ENCODE assay signal across 19 mouse cellular contexts in the genomic region with DNA sequence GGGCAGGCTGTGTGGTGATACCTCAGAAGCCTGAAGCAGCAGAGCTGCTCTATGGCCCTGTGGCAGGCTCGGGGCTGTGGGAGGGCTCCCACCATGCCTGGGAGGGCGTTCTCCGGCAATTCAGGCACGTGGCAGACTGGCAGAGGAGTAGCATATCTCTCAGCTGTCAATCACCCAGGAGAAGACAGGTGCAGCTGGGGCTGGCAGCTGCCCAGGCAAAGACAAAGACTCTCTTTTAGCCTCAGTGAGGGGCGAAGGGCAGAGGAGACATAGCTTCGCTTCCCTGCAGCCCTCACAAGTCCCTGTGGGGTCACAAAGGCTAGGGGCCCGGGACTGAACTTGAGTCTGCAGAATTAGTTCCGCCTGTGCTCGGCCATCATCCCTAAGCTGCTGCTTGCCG. TPM values are rescaled to one million over a fixed set of nuclear protein-coding genes. Genes with fewer than 3 reads are reported as not detected.
DNase-seq lines count a peak whose midpoint lies in the region; ATAC-seq lines count a peak whose summit lies in the region.
"Had no signal": no experiment of that assay in that cellular context is flagged by ENCODE, and none has a peak within 500 bp of the region (broad histone marks: within the 10 kb centered on the region; RNA-seq: fewer than 3 reads in every experiment).

No protein-coding gene starts in this region.

- 54% methylated on average over 10 of the region's 10 CpGs for WGBS in forebrain, embryonic 14.5 days
- WGBS in forebrain, embryonic 16.5 days = 44% methylated on average over 10 of the region's 10 CpGs
- WGBS in midbrain, embryonic 11.5 days = 46% methylated on average over 10 of the region's 10 CpGs
- WGBS in midbrain, embryonic 15.5 days = 26% methylated on average over 10 of the region's 10 CpGs
- 55% methylated on average over 10 of the region's 10 CpGs for WGBS in embryonic facial prominence, embryonic 10.5 days

- H3K36me3 ChIP-seq in forebrain, embryonic 14.5 days (ENCODE audit: control insufficient read depth, insufficient read depth, low read length) = no peaks in the 10 kb centered on the region
- no peaks in the 10 kb centered on the region; the same call in 1 of the 2 replicates for H3K36me3 ChIP-seq in forebrain, embryonic 16.5 days (ENCODE audit: control insufficient read depth, insufficient read depth)
- H3K36me3 ChIP-seq in midbrain, embryonic 11.5 days (ENCODE audit: control insufficient read depth, insufficient read depth, low read length) = no peaks in the 10 kb centered on the region
- H3K36me3 ChIP-seq in midbrain, embryonic 15.5 days (replicated peaks) = no peaks in the 10 kb centered on the region
- H3K36me3 ChIP-seq in embryonic facial prominence, embryonic 10.5 days (replicated peaks) = peaks cover 10% of the 10 kb centered on the region
- H3K36me3 ChIP-seq: lung, embryonic 15.5 days had no signal

- H3K9ac ChIP-seq in forebrain, embryonic 14.5 days (ENCODE audit: low read length) = no peak overlapping the region
- no peak overlapping the region for H3K9ac ChIP-seq in forebrain, embryonic 16.5 days (replicated peaks; ENCODE audit: low read depth, low read length)
- H3K9ac ChIP-seq in midbrain, embryonic 11.5 days (ENCODE audit: low read length) = no peak overlapping the region
- H3K9ac ChIP-seq in midbrain, embryonic 15.5 days = no peak overlapping the region
- H3K9ac ChIP-seq: lung, embryonic 15.5 days had no signal

- peaks cover 3% of the 10 kb centered on the region for H3K4me1 ChIP-seq in forebrain, embryonic 14.5 days (ENCODE audit: control insufficient read depth, insufficient read depth, low read length)
- peaks cover 10% of the 10 kb centered on the region; the same call in 1 of the 2 replicates for H3K4me1 ChIP-seq in forebrain, embryonic 16.5 days (replicated peaks; ENCODE audit: control insufficient read depth, insufficient read depth, low read length)
- H3K4me1 ChIP-seq in midbrain, embryonic 11.5 days (ENCODE audit: control insufficient read depth, insufficient read depth, low read length) = peaks cover 16% of the 10 kb centered on the region
- peaks cover 8% of the 10 kb centered on the region for H3K4me1 ChIP-seq in midbrain, embryonic 15.5 days
- H3K4me1 ChIP-seq in embryonic facial prominence, embryonic 10.5 days = peaks cover 21% of the 10 kb centered on the region

- no peak overlapping the region for H3K27ac ChIP-seq in forebrain, embryonic 14.5 days (ENCODE audit: low read depth, low read length)
- H3K27ac ChIP-seq in forebrain, embryonic 16.5 days (ENCODE audit: low read length) = no peak overlapping the region
- no peak overlapping the region for H3K27ac ChIP-seq in midbrain, embryonic 11.5 days (ENCODE audit: low read depth, low read length)
- H3K27ac ChIP-seq in midbrain, embryonic 15.5 days = no peak overlapping the region
- no peak overlapping the region for H3K27ac ChIP-seq in embryonic facial prominence, embryonic 10.5 days (replicated peaks)
- H3K27ac ChIP-seq: gastrocnemius, adult 2 months; lung, embryonic 15.5 days had no signal

- H3K9me3 ChIP-seq in forebrain, embryonic 14.5 days (replicated peaks; ENCODE audit: control insufficient read depth, low read length) = no peaks in the 10 kb centered on the region
- no peaks in the 10 kb centered on the region for H3K9me3 ChIP-seq in forebrain, embryonic 16.5 days (ENCODE audit: control insufficient read depth, low read length)
- H3K9me3 ChIP-seq in midbrain, embryonic 11.5 days (ENCODE audit: control insufficient read depth, low read length) = no peaks in the 10 kb centered on the region
- H3K9me3 ChIP-seq in midbrain, embryonic 15.5 days = no peaks in the 10 kb centered on the region
- H3K9me3 ChIP-seq in embryonic facial prominence, embryonic 10.5 days = peaks cover 7% of the 10 kb centered on the region; the same call in 1 of the 2 replicates
- H3K9me3 ChIP-seq: lung, embryonic 15.5 days had no signal

- DNase-seq in forebrain, embryonic 14.5 days (ENCODE audit: low spot score) = no peak
- no peak for DNase-seq in midbrain, embryonic 11.5 days (ENCODE audit: low spot score, missing footprints)
- peak; percentile 39 for DNase-seq in embryonic facial prominence, embryonic 10.5 days (ENCODE audit: low spot score)
- peak; percentile 34 for DNase-seq in mesoderm, embryonic 11.5 days (ENCODE audit: low read depth, low spot score)
- no peak for DNase-seq in frontal cortex, postnatal 10 days (ENCODE audit: low spot score in 2 of 2)
- DNase-seq in heart, adult 9 months (ENCODE audit: low spot score in 2 of 2) = no peak
- DNase-seq: cerebellum, postnatal 25 days; gastrocnemius, adult 2 months; heart, postnatal 4 days; kidney, adult 8-10 months; layer of hippocampus, postnatal 36 days had no signal

- ATAC-seq in forebrain, embryonic 14.5 days = peak; percentile 46; the same call in 1 of the 2 replicates
- no peak for ATAC-seq in forebrain, embryonic 16.5 days
- ATAC-seq in midbrain, embryonic 11.5 days (ENCODE audit: low FRiP score) = peak; percentile 57
- no peak for ATAC-seq in midbrain, embryonic 15.5 days (replicated peaks)
- ATAC-seq: CD4-positive, CD25-positive, alpha-beta regulatory T cell, adult 4 months had no signal

- H3K27me3 ChIP-seq in forebrain, embryonic 14.5 days (replicated peaks; ENCODE audit: control insufficient read depth, insufficient read depth, low read length) = no peaks in the 10 kb centered on the region
- no peaks in the 10 kb centered on the region for H3K27me3 ChIP-seq in forebrain, embryonic 16.5 days (replicated peaks; ENCODE audit: control insufficient read depth, insufficient read depth, low read length)
- H3K27me3 ChIP-seq in midbrain, embryonic 11.5 days (ENCODE audit: control insufficient read depth, insufficient read depth, low read length) = no peaks in the 10 kb centered on the region
- no peaks in the 10 kb centered on the region for H3K27me3 ChIP-seq in midbrain, embryonic 15.5 days (replicated peaks)
- peaks cover 11% of the 10 kb centered on the region; the same call in 1 of the 2 replicates for H3K27me3 ChIP-seq in embryonic facial prominence, embryonic 10.5 days (replicated peaks; ENCODE audit: low read depth, poor library complexity, severe bottlenecking)
- H3K27me3 ChIP-seq: lung, embryonic 15.5 days had no signal

- H3K4me3 ChIP-seq in forebrain, embryonic 14.5 days (ENCODE audit: low read depth, low read length) = no peak overlapping the region
- no peak overlapping the region for H3K4me3 ChIP-seq in forebrain, embryonic 16.5 days (replicated peaks; ENCODE audit: low read length)
- no peak overlapping the region for H3K4me3 ChIP-seq in midbrain, embryonic 11.5 days (ENCODE audit: low read depth, low read length)
- H3K4me3 ChIP-seq in midbrain, embryonic 15.5 days = no peak overlapping the region
- H3K4me3 ChIP-seq in embryonic facial prominence, embryonic 10.5 days = no peak overlapping the region
- H3K4me3 ChIP-seq: erythroblast, embryonic 14.5 days; gastrocnemius, adult 2 months; lung, embryonic 15.5 days had no signal

- H3K4me2 ChIP-seq in forebrain, embryonic 14.5 days (ENCODE audit: low read length) = no peak overlapping the region
- H3K4me2 ChIP-seq in forebrain, embryonic 16.5 days (ENCODE audit: low read length) = no peak overlapping the region
- no peak overlapping the region for H3K4me2 ChIP-seq in midbrain, embryonic 11.5 days
- no peak overlapping the region for H3K4me2 ChIP-seq in midbrain, embryonic 15.5 days
- H3K4me2 ChIP-seq: heart, embryonic 11.5 days; lung, embryonic 15.5 days had no signal

RNA-seq across cellular contexts. Expression of gene Myog, which starts 17.6 kb away (rescaled TPM):
- not detected in 2 replicates for polyA plus RNA-seq in forebrain, embryonic 14.5 days (2014; fragmentation: Nextera tagmentation; extraction: Ambion mirVana)
- 0.32 TPM in 1 of 2 replicates, not detected in the other for polyA plus RNA-seq in forebrain, embryonic 16.5 days (2015; fragmentation: Nextera tagmentation; extraction: Ambion mirVana)
- polyA plus RNA-seq in midbrain, embryonic 11.5 days (2014; fragmentation: Nextera tagmentation; extraction: Ambion mirVana) = not detected in 2 replicates
- polyA plus RNA-seq in midbrain, embryonic 15.5 days (2015; fragmentation: Nextera tagmentation; extraction: Ambion mirVana) = 0.10 TPM in 1 of 2 replicates, not detected in the other
- polyA plus RNA-seq in embryonic facial prominence, embryonic 10.5 days (2016; fragmentation: Nextera tagmentation; extraction: Ambion mirVana) = 0.62 and 3.1 TPM in 2 replicates
- polyA plus RNA-seq: CD4-positive, CD25-positive, alpha-beta regulatory T cell, adult 4 months; erythroblast, embryonic 14.5 days; large intestine, adult 2 months; liver, adult 2 months had no signal

RNA-seq across cellular contexts. Expression of gene Ppfia4, which starts 25.3 kb away (rescaled TPM):
- polyA plus RNA-seq in forebrain, embryonic 14.5 days (2014; fragmentation: Nextera tagmentation; extraction: Ambion mirVana) = 5.0 and 7.8 TPM in 2 replicates
- polyA plus RNA-seq in forebrain, embryonic 16.5 days (2015; fragmentation: Nextera tagmentation; extraction: Ambion mirVana) = 11.1 and 16.4 TPM in 2 replicates
- 1.9 and 2.6 TPM in 2 replicates for polyA plus RNA-seq in midbrain, embryonic 11.5 days (2014; fragmentation: Nextera tagmentation; extraction: Ambion mirVana)
- 18.9 and 20.4 TPM in 2 replicates for polyA plus RNA-seq in midbrain, embryonic 15.5 days (2015; fragmentation: Nextera tagmentation; extraction: Ambion mirVana)
- 2.4 and 2.5 TPM in 2 replicates for polyA plus RNA-seq in embryonic facial prominence, embryonic 10.5 days (2016; fragmentation: Nextera tagmentation; extraction: Ambion mirVana)

RNA-seq across cellular contexts. Expression of gene Tmem183a, which starts 54.4 kb away (rescaled TPM):
- polyA plus RNA-seq in forebrain, embryonic 14.5 days (2014; fragmentation: Nextera tagmentation; extraction: Ambion mirVana) = 150 and 151 TPM in 2 replicates
- polyA plus RNA-seq in forebrain, embryonic 16.5 days (2015; fragmentation: Nextera tagmentation; extraction: Ambion mirVana) = 150 and 151 TPM in 2 replicates
- 128 and 137 TPM in 2 replicates for polyA plus RNA-seq in midbrain, embryonic 11.5 days (2014; fragmentation: Nextera tagmentation; extraction: Ambion mirVana)
- polyA plus RNA-seq in midbrain, embryonic 15.5 days (2015; fragmentation: Nextera tagmentation; extraction: Ambion mirVana) = 144 and 147 TPM in 2 replicates
- polyA plus RNA-seq in embryonic facial prominence, embryonic 10.5 days (2016; fragmentation: Nextera tagmentation; extraction: Ambion mirVana) = 119 and 126 TPM in 2 replicates

Comparison
In these comparisons a context has a peak if more than half of its experiments do, and no peak if none do; other contexts are left out.
1. ATAC-seq: peak in forebrain, embryonic 14.5 days (single experiment) and midbrain, embryonic 11.5 days (single experiment); none in forebrain, embryonic 16.5 days (single experiment) and midbrain, embryonic 15.5 days (single experiment).
2. DNase-seq: peak in embryonic facial prominence, embryonic 10.5 days (single experiment) and mesoderm, embryonic 11.5 days (single experiment); none in forebrain, embryonic 14.5 days (single experiment), midbrain, embryonic 11.5 days (single experiment), frontal cortex, postnatal 10 days (0 of 2) and heart, adult 9 months (0 of 2).